ENCODE assay signal across 10 mouse cellular contexts in the genomic region with DNA sequence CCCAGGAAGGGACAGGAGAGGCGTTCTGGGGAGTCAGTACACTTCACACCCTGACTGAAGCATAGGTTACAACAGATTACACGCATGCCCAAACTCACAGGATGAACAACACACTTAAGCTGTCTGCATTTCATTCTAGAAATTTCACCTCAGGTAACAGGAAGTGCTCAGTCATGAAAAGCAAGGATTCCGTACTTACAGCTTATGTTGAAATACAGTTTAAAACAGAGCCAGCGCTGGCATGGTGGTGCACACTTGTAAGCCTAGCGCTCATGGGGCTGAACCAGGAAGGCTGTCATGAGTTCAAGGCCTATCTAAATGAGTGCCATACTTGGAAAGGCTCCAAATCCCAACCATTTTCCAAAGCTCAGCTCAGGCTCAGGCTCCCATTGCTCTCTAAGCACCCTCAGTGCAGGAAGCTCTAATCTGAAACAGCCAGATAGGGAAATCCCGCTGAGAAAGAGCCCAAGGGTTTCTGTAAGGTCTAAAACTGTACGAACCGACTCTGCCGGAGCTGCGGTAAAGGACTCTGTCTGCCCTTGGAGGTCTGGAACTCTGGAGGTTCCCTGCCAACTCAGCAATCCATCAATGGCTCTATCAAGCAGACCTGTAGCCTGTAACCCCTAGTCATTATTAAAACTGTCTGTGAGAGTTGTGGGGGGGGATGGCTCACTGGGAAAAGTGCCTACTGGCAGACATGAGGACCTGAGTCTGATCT. TPM values are rescaled to one million over a fixed set of nuclear protein-coding genes. Genes with fewer than 3 reads are reported as not detected.
A peak's percentile ranks its signal among the peaks of the same experiment; 100 is the strongest.
DNase-seq lines count a peak whose midpoint lies in the region; ATAC-seq and TF ChIP-seq lines count a peak whose summit lies in the region.
"Had no signal": no experiment of that assay in that cellular context is flagged by ENCODE, and none has a peak within 500 bp of the region (broad histone marks: within the 10 kb centered on the region; RNA-seq: fewer than 3 reads in every experiment).

No protein-coding gene starts in this region.

- no peaks in the 10 kb centered on the region for H3K9me3 ChIP-seq in kidney, embryonic 15.5 days (replicated peaks)
- no peaks in the 10 kb centered on the region for H3K9me3 ChIP-seq in hindbrain, embryonic 15.5 days
- H3K9me3 ChIP-seq in midbrain, embryonic 16.5 days (replicated peaks; ENCODE audit: control insufficient read depth, low read length, poor library complexity, severe bottlenecking), result no peaks in the 10 kb centered on the region

- no peak overlapping the region for H3K4me2 ChIP-seq in kidney, embryonic 15.5 days
- H3K4me2 ChIP-seq in hindbrain, embryonic 15.5 days, result no peak overlapping the region
- H3K4me2 ChIP-seq in midbrain, embryonic 16.5 days (ENCODE audit: low read length), result no peak overlapping the region

- ATAC-seq in kidney, embryonic 15.5 days (replicated peaks; ENCODE audit: low FRiP score), result no peak
- no peak for ATAC-seq in hindbrain, embryonic 15.5 days (ENCODE audit: low FRiP score, low read depth)
- ATAC-seq in midbrain, embryonic 16.5 days, result no peak

- H3K27me3 ChIP-seq in kidney, embryonic 15.5 days, result no peaks in the 10 kb centered on the region
- no peaks in the 10 kb centered on the region for H3K27me3 ChIP-seq in kidney, adult 2 months (replicated peaks; ENCODE audit: control insufficient read depth, insufficient read depth, low read length)
- no peaks in the 10 kb centered on the region for H3K27me3 ChIP-seq in hindbrain, embryonic 15.5 days
- H3K27me3 ChIP-seq in midbrain, embryonic 16.5 days (ENCODE audit: control insufficient read depth, insufficient read depth, low read depth, low read length), result no peaks in the 10 kb centered on the region

- no peaks in the 10 kb centered on the region for H3K36me3 ChIP-seq in kidney, embryonic 15.5 days
- no peaks in the 10 kb centered on the region for H3K36me3 ChIP-seq in kidney, adult 2 months (ENCODE audit: control insufficient read depth, insufficient read depth, low read length)
- H3K36me3 ChIP-seq in hindbrain, embryonic 15.5 days, result no peaks in the 10 kb centered on the region
- no peaks in the 10 kb centered on the region for H3K36me3 ChIP-seq in midbrain, embryonic 16.5 days (ENCODE audit: control insufficient read depth, insufficient read depth, low read length)
- H3K36me3 ChIP-seq: G1E had no signal

- DNase-seq in kidney, adult 2 months, result no peak
- DNase-seq in brain, adult 2 months (ENCODE audit: low read depth, low spot score), result peak; percentile 25
- no peak for DNase-seq in thymus, postnatal 25 days
- DNase-seq in cerebellum, postnatal 10 days, result no peak
- DNase-seq in left cerebral cortex, postnatal 4 days, result no peak

- intact Hi-C loops in left cerebral cortex, postnatal 4 days (cut with DNase I), result no loop called here

- no peak overlapping the region for H3K9ac ChIP-seq in kidney, embryonic 15.5 days
- H3K9ac ChIP-seq in hindbrain, embryonic 15.5 days, result no peak overlapping the region
- H3K9ac ChIP-seq in midbrain, embryonic 16.5 days (ENCODE audit: low read depth, low read length), result no peak overlapping the region

- no peak for TF ChIP-seq CTCF in kidney, adult 2 months (conservative IDR thresholded peaks at IDR 0.05; ENCODE audit: insufficient read depth, insufficient read length, low read depth, low read length)

- WGBS in kidney, embryonic 15.5 days, result 56% methylated on average over 10 of the region's 10 CpGs
- 44% methylated on average over 10 of the region's 10 CpGs for WGBS in kidney, adult 2 months
- WGBS in hindbrain, embryonic 15.5 days, result 67% methylated on average over 10 of the region's 10 CpGs
- 54% methylated on average over 10 of the region's 10 CpGs for WGBS in midbrain, embryonic 16.5 days

- no peak overlapping the region for H3K4me3 ChIP-seq in kidney, embryonic 15.5 days (replicated peaks)
- H3K4me3 ChIP-seq in kidney, adult 2 months (ENCODE audit: insufficient read depth, low read depth, low read length), result no peak overlapping the region
- H3K4me3 ChIP-seq in hindbrain, embryonic 15.5 days, result no peak overlapping the region
- H3K4me3 ChIP-seq in midbrain, embryonic 16.5 days (ENCODE audit: low read depth, low read length), result no peak overlapping the region
- H3K4me3 ChIP-seq: myocyte had no signal

- peak overlapping the region; percentile 74; the same call in 1 of the 2 replicates for H3K27ac ChIP-seq in kidney, embryonic 15.5 days
- H3K27ac ChIP-seq in kidney, adult 2 months (ENCODE audit: insufficient read depth, low read depth, low read length), result no peak overlapping the region
- peak overlapping the region; percentile 82 for H3K27ac ChIP-seq in hindbrain, embryonic 15.5 days (replicated peaks)
- peak overlapping the region; percentile 90; the same call in 1 of the 2 replicates for H3K27ac ChIP-seq in midbrain, embryonic 16.5 days (ENCODE audit: low read length)

- H3K4me1 ChIP-seq in kidney, embryonic 15.5 days, result peaks cover 69% of the 10 kb centered on the region
- H3K4me1 ChIP-seq in kidney, adult 2 months (ENCODE audit: control insufficient read depth, insufficient read depth, low read length), result peaks cover 11% of the 10 kb centered on the region
- H3K4me1 ChIP-seq in hindbrain, embryonic 15.5 days (replicated peaks), result peaks cover 66% of the 10 kb centered on the region
- peaks cover 43% of the 10 kb centered on the region for H3K4me1 ChIP-seq in midbrain, embryonic 16.5 days (ENCODE audit: control insufficient read depth, insufficient read depth, low read length)

- TF ChIP-seq POLR2A in kidney, adult 2 months (IDR thresholded peaks at IDR 0.05; ENCODE audit: low read depth, low read length), result no peak

RNA-seq across cellular contexts. Expression of a gene that starts 12.1 kb away (rescaled TPM):
- polyA plus RNA-seq in kidney, embryonic 15.5 days (2015; fragmentation: Nextera tagmentation; extraction: Ambion mirVana), result 16.9 and 17.4 TPM in 2 replicates
- 8.1 and 8.3 TPM in 2 replicates for polyA plus RNA-seq in kidney, adult 2 months (2012; rRNA removed)
- 23.1 and 25.3 TPM in 2 replicates for polyA plus RNA-seq in hindbrain, embryonic 15.5 days (2015; fragmentation: Nextera tagmentation; extraction: Ambion mirVana)
- 21.7 and 26.2 TPM in 2 replicates for polyA plus RNA-seq in midbrain, embryonic 16.5 days (2015; fragmentation: Nextera tagmentation; extraction: Ambion mirVana)
- 10 to 100 TPM; 43.2 to 46.9 TPM for total RNA-seq in left cerebral cortex, postnatal 4 days (2021)
- polyA plus RNA-seq: G1E had no signal
